Mouse (Mus musculus): ENCODE data around the gene Olfr175-ps1.

Gene Olfr175-ps1

GRCm38 (mm10) chr16:58826732-58827319 is at the start of gene Olfr175-ps1:
Gene Olfr175-ps1 (minus strand): TSS chr16:58826782.
- no peak for DNase-seq (ENCODE audit: low spot score in 2 of 2)

DNA sequence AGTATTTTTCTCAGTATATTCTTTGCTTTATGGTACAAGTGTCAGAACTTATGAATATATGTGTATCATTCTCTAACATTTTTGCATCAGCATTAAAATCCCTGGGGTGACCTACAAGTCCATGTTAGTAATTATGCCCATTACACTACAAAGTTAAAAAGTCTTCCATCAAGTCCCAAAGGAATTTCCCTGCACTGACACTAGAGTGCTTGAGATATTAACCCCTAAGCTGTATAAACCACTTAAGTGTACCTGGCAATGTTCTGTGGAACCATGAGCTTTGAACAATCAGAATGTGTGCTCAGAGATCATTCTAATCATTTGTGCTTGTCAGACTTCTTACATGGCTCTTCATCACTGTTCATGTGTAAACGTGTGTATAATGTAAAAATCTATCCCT is 48.1 kb upstream of the Olfr175-ps1 start, which contains the start of gene Olfr177:
TSS of gene Olfr177 (minus strand) at position 101 of the 400 bp plus-strand sequence.
- DNase-seq (ENCODE audit: low spot score in 2 of 2) = no peak

DNA sequence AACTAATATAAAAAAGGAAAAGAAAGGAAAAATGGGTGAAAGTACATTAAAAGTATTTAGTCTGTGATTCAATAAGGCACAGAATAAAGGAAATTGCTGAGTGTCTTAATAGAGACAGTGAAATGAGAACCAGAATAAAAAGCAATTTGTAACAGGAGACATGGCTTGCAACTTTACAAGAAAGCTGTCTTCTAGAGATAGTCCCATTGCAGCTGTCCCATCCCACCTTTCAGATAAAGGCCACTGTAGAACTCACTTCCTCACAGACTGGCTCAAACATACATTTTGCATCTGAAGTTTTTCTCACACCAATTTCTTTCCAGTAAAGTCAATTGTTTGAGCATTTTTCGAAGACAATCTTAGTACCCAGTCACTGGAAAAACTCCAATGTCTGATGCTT is 34.9 kb upstream of the Olfr175-ps1 start:
- DNase-seq (ENCODE audit: low spot score in 2 of 2) = no peak

DNA sequence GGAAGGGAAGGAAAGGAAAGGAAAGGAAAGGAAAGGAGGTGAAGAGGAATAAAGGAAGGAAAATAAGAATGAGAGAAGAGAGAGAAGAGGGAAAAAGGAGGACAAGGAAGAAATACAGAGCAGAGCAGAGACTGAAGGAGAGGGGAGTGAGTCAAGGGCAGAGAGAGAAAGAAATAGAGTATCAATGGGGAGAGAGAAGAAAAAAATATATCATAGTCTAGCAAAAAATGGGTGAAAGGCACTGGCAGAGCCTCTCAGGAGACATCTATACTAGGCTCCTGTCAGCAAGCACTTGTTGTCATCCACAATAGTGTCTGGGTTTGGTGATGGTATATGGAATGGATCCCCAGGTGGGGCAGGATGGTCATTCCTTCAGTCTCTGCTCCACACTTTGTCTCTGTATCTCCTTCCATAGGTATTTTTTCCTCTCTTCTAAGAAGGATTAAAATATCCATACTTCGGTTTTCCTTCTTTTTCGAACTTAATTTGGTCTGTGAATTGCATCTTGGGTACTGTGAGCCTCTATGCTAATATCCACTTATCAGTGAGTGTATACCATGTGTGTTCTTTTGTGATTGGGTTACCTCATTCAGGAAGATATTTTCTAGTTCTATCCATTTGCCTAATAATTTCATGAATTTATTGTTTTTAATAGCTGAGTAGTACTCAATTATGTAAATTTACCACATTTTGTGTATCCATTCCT is 33.6 kb upstream of the Olfr175-ps1 start:
- DNase-seq (ENCODE audit: low spot score in 2 of 2) = no peak

DNA sequence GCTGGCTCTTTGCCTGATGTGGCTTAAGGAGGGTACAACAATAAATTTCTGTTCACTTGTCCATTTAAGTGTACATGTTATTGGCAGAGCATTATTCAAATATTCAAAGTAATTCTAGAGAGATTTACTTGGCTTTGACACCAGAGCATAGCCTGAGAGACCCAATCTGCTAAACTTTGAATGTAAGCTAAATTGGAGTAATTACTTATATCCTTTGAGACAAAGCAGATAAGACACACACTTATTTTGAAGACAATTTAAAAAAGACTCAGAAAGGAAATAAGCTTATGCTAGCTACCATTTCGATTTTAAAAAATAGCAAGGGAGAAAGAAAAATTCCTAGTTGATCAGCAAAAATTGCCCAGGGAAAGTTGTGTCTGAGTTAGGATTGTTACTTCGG is 26.4 kb downstream of the Olfr175-ps1 start, which contains the start of gene Olfr173:
TSS of gene Olfr173 (minus strand) at position 101 of the 400 bp plus-strand sequence.
- DNase-seq (ENCODE audit: low spot score in 2 of 2) = no peak
